Mouse (Mus musculus): ENCODE data around the gene Khsrp.

DNA sequence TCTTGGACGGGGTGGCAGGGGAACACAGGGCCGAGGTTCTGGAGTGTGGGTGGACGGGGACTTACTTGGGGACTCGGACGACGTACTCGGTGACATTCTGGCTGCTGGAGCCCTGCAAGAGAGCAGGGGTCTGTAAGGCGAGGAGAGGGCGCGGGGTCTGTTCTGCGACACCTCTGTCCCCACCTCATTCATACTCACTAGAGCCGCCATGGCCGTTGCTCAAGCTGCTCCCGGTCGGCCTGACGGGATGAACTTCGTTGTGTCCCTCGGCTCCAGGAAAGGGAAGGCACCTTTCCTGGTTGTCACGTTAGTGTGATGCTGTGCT is 20.4 kb downstream of the Khsrp start:
- TF ChIP-seq MYOG (IDR thresholded peaks at IDR 0.05; ENCODE audit: control insufficient read depth, extremely low read depth, insufficient read length) = no peak
- TF ChIP-seq CTCF (IDR thresholded peaks at IDR 0.05; ENCODE audit: control insufficient read depth, insufficient read depth, insufficient read length) = no peak
- TF ChIP-seq USF1 (IDR thresholded peaks at IDR 0.05; ENCODE audit: low read depth) = no peak
- no peak for TF ChIP-seq MAX (IDR thresholded peaks at IDR 0.05)

Measured in C2C12 (cell line).